In genomic region chr13:38290287-38290941, GRCm38 (mm10) we compare ENCODE assay signal across 8 mouse cellular contexts. TPM values are rescaled to one million over a fixed set of nuclear protein-coding genes. Genes with fewer than 3 reads are reported as not detected.
DNase-seq lines count a peak whose midpoint lies in the region; ATAC-seq and TF ChIP-seq lines count a peak whose summit lies in the region.

No protein-coding gene starts in this region.

- no peaks in the 10 kb centered on the region for H3K27me3 ChIP-seq in forebrain, embryonic 11.5 days (ENCODE audit: control insufficient read depth, insufficient read depth, low read length)
- H3K27me3 ChIP-seq in forebrain, postnatal 0 days (ENCODE audit: insufficient read depth, low read length), result no peaks in the 10 kb centered on the region
- H3K27me3 ChIP-seq in embryonic facial prominence, embryonic 11.5 days (ENCODE audit: control insufficient read depth, insufficient read depth, low read length), result no peaks in the 10 kb centered on the region
- H3K27me3 ChIP-seq in heart, embryonic 14.5 days (ENCODE audit: control insufficient read depth, insufficient read depth, low read length), result no peaks in the 10 kb centered on the region
- H3K27me3 ChIP-seq in limb, embryonic 10.5 days (ENCODE audit: low read depth, poor library complexity, severe bottlenecking), result 0 out of 2 replicates have a peak, but pooled peaks cover 5% of the 10 kb centered on the region
- H3K27me3 ChIP-seq in neural tube, embryonic 13.5 days, result no peaks in the 10 kb centered on the region

- ATAC-seq in forebrain, embryonic 11.5 days (replicated peaks; ENCODE audit: low FRiP score), result no peak; the same call in 1 of the 2 replicates
- no peak for ATAC-seq in forebrain, postnatal 0 days
- 0 out of 2 replicates have a peak, but pooled peaks have one; percentile 71 for ATAC-seq in embryonic facial prominence, embryonic 11.5 days (replicated peaks; ENCODE audit: insufficient number of reproducible peaks, low FRiP score, low TSS enrichment, low read depth)
- no peak for ATAC-seq in heart, embryonic 14.5 days (ENCODE audit: insufficient number of reproducible peaks, insufficient read depth, low FRiP score, low read depth)
- ATAC-seq in neural tube, embryonic 13.5 days (ENCODE audit: low read depth), result peak; percentile 36; the same call in 1 of the 2 replicates

- no peak overlapping the region for H3K27ac ChIP-seq in forebrain, embryonic 11.5 days (ENCODE audit: low read depth, low read length)
- H3K27ac ChIP-seq in forebrain, postnatal 0 days (ENCODE audit: low read depth, low read length), result no peak overlapping the region
- H3K27ac ChIP-seq in embryonic facial prominence, embryonic 11.5 days (replicated peaks; ENCODE audit: low read depth, low read length), result 0 out of 2 replicates have a peak overlapping the region, but pooled peaks have one; percentile 9
- no peak overlapping the region for H3K27ac ChIP-seq in heart, embryonic 14.5 days (replicated peaks in 1 of 2; ENCODE audit: control insufficient read depth in 1 of 2, insufficient read depth in 1 of 2, low read depth in 2 of 2, low read length in 2 of 2)
- peak overlapping the region; percentile 66 for H3K27ac ChIP-seq in limb, embryonic 10.5 days
- no peak overlapping the region for H3K27ac ChIP-seq in neural tube, embryonic 13.5 days (replicated peaks)

- TF ChIP-seq CTCF in forebrain, postnatal 0 days (IDR thresholded peaks at IDR 0.05; ENCODE audit: low read depth), result no peak

- peak overlapping the region; percentile 20; the same call in 1 of the 2 replicates for H3K9ac ChIP-seq in forebrain, embryonic 11.5 days (ENCODE audit: low read length)
- H3K9ac ChIP-seq in forebrain, postnatal 0 days, result no peak overlapping the region
- H3K9ac ChIP-seq in embryonic facial prominence, embryonic 11.5 days (replicated peaks; ENCODE audit: low read length), result 0 out of 2 replicates have a peak overlapping the region, but pooled peaks have one; percentile 5
- no peak overlapping the region for H3K9ac ChIP-seq in heart, embryonic 14.5 days (ENCODE audit: low read length)
- peak overlapping the region; percentile 49 for H3K9ac ChIP-seq in neural tube, embryonic 13.5 days

- WGBS in forebrain, embryonic 11.5 days, result 36% methylated on average over 14 of the region's 21 CpGs
- WGBS in forebrain, postnatal 0 days, result 37% methylated on average over 21 of the region's 21 CpGs
- 18% methylated on average over 20 of the region's 21 CpGs for WGBS in embryonic facial prominence, embryonic 11.5 days
- WGBS in heart, embryonic 14.5 days, result 39% methylated on average over 21 of the region's 21 CpGs
- WGBS in limb, embryonic 10.5 days, result 36% methylated on average over 18 of the region's 21 CpGs
- 19% methylated on average over 21 of the region's 21 CpGs for WGBS in neural tube, embryonic 13.5 days

- no peak overlapping the region for H3K4me3 ChIP-seq in forebrain, embryonic 11.5 days (ENCODE audit: low read depth, low read length)
- H3K4me3 ChIP-seq in forebrain, postnatal 0 days (ENCODE audit: low read depth, low read length), result no peak overlapping the region
- H3K4me3 ChIP-seq in embryonic facial prominence, embryonic 11.5 days (ENCODE audit: low read depth, low read length), result no peak overlapping the region
- no peak overlapping the region for H3K4me3 ChIP-seq in heart, embryonic 14.5 days (ENCODE audit: control insufficient read depth in 1 of 2, insufficient read depth in 1 of 2, low read depth in 1 of 2, low read length in 2 of 2)
- H3K4me3 ChIP-seq in limb, embryonic 10.5 days, result no peak overlapping the region
- peak overlapping the region; percentile 20; the same call in 1 of the 2 replicates for H3K4me3 ChIP-seq in neural tube, embryonic 13.5 days

- H3K4me1 ChIP-seq in forebrain, embryonic 11.5 days (replicated peaks; ENCODE audit: control insufficient read depth, insufficient read depth, low read length), result peaks cover 4% of the 10 kb centered on the region; the same call in 1 of the 2 replicates
- no peaks in the 10 kb centered on the region for H3K4me1 ChIP-seq in forebrain, postnatal 0 days (ENCODE audit: insufficient read depth)
- peaks cover 3% of the 10 kb centered on the region; the same call in 1 of the 2 replicates for H3K4me1 ChIP-seq in embryonic facial prominence, embryonic 11.5 days (ENCODE audit: control insufficient read depth, insufficient read depth, low read length)
- H3K4me1 ChIP-seq in heart, embryonic 14.5 days (ENCODE audit: control insufficient read depth in 2 of 2, insufficient read depth in 2 of 2, low read length in 2 of 2), result peaks cover 4 to 5% of the 10 kb centered on the region in 2 experiments; a peak in 1 of 4 replicates
- H3K4me1 ChIP-seq in limb, embryonic 10.5 days, result peaks cover 22% of the 10 kb centered on the region
- peaks cover 14% of the 10 kb centered on the region for H3K4me1 ChIP-seq in neural tube, embryonic 13.5 days (replicated peaks)

- no peaks in the 10 kb centered on the region for H3K9me3 ChIP-seq in forebrain, embryonic 11.5 days (ENCODE audit: control insufficient read depth, low read length)
- no peaks in the 10 kb centered on the region for H3K9me3 ChIP-seq in forebrain, postnatal 0 days (ENCODE audit: low read length)
- no peaks in the 10 kb centered on the region for H3K9me3 ChIP-seq in embryonic facial prominence, embryonic 11.5 days (replicated peaks; ENCODE audit: control insufficient read depth, low read length)
- H3K9me3 ChIP-seq in heart, embryonic 14.5 days (ENCODE audit: control insufficient read depth, low read length), result no peaks in the 10 kb centered on the region
- H3K9me3 ChIP-seq in limb, embryonic 10.5 days (replicated peaks), result no peaks in the 10 kb centered on the region
- no peaks in the 10 kb centered on the region for H3K9me3 ChIP-seq in neural tube, embryonic 13.5 days

- peak; percentile 56 for DNase-seq in forebrain, embryonic 11.5 days (ENCODE audit: low spot score)
- no peak for DNase-seq in forebrain, postnatal 0 days
- peak; percentile 49 for DNase-seq in embryonic facial prominence, embryonic 11.5 days (ENCODE audit: low spot score)
- peak; percentile 45 for DNase-seq in limb, embryonic 10.5 days (ENCODE audit: low spot score)
- no peak for DNase-seq in spleen, postnatal 4 days (ENCODE audit: low spot score in 2 of 2)
- no peak for DNase-seq in right cerebral cortex, postnatal 25 days

- H3K36me3 ChIP-seq in forebrain, embryonic 11.5 days (ENCODE audit: control insufficient read depth, insufficient read depth, low read length), result no peaks in the 10 kb centered on the region
- H3K36me3 ChIP-seq in forebrain, postnatal 0 days (ENCODE audit: insufficient read depth), result no peaks in the 10 kb centered on the region
- H3K36me3 ChIP-seq in embryonic facial prominence, embryonic 11.5 days (replicated peaks; ENCODE audit: control insufficient read depth, insufficient read depth, low read depth, low read length), result no peaks in the 10 kb centered on the region
- H3K36me3 ChIP-seq in heart, embryonic 14.5 days (ENCODE audit: control insufficient read depth, insufficient read depth, low read length), result no peaks in the 10 kb centered on the region
- H3K36me3 ChIP-seq in limb, embryonic 10.5 days, result no peaks in the 10 kb centered on the region
- no peaks in the 10 kb centered on the region for H3K36me3 ChIP-seq in neural tube, embryonic 13.5 days

- peak overlapping the region; percentile 24; the same call in 1 of the 2 replicates for H3K4me2 ChIP-seq in forebrain, embryonic 11.5 days (ENCODE audit: low read depth, low read length, severe bottlenecking)
- no peak overlapping the region for H3K4me2 ChIP-seq in forebrain, postnatal 0 days (ENCODE audit: low read depth)
- peak overlapping the region; percentile 26 for H3K4me2 ChIP-seq in embryonic facial prominence, embryonic 11.5 days (ENCODE audit: low read depth, low read length)
- H3K4me2 ChIP-seq in heart, embryonic 14.5 days (ENCODE audit: low read length), result peak overlapping the region; percentile 18; the same call in 1 of the 2 replicates
- peak overlapping the region; percentile 46 for H3K4me2 ChIP-seq in neural tube, embryonic 13.5 days

RNA-seq across cellular contexts. Expression of gene Bmp6, which starts 54.5 kb away (rescaled TPM):
- polyA plus RNA-seq in forebrain, embryonic 11.5 days (2014; fragmentation: Nextera tagmentation; extraction: Ambion mirVana), result 2.2 and 3.7 TPM in 2 replicates
- 8.5 and 16.3 TPM in 2 replicates for total RNA-seq in forebrain, postnatal 0 days (2014; rRNA removed)
- 3.8 TPM in 2 replicates for polyA plus RNA-seq in forebrain, postnatal 0 days (2015; fragmentation: Nextera tagmentation; extraction: Ambion mirVana)
- polyA plus RNA-seq in embryonic facial prominence, embryonic 11.5 days (2014; fragmentation: Nextera tagmentation; extraction: Ambion mirVana), result 0.63 and 0.89 TPM in 2 replicates
- polyA plus RNA-seq in heart, embryonic 14.5 days (2014; fragmentation: Nextera tagmentation; extraction: Ambion mirVana), result 4.4 and 5.8 TPM in 2 replicates
- 0.23 and 0.30 TPM in 2 replicates for polyA plus RNA-seq in limb, embryonic 10.5 days (2016; fragmentation: Nextera tagmentation; extraction: Ambion mirVana)
- polyA plus RNA-seq in neural tube, embryonic 13.5 days (2015; fragmentation: Nextera tagmentation; extraction: Ambion mirVana), result 2.4 and 2.7 TPM in 2 replicates

Comparison
In these comparisons a context has a peak if more than half of its experiments do, and no peak if none do; other contexts are left out.
1. DNase-seq: peak in forebrain, embryonic 11.5 days (single experiment), embryonic facial prominence, embryonic 11.5 days (single experiment) and limb, embryonic 10.5 days (single experiment); none in forebrain, postnatal 0 days (single experiment), spleen, postnatal 4 days (0 of 2) and right cerebral cortex, postnatal 25 days (single experiment).
2. H3K9ac ChIP-seq: peak in forebrain, embryonic 11.5 days (single experiment), embryonic facial prominence, embryonic 11.5 days (single experiment) and neural tube, embryonic 13.5 days (single experiment); none in forebrain, postnatal 0 days (single experiment) and heart, embryonic 14.5 days (single experiment).
3. ATAC-seq: peak in embryonic facial prominence, embryonic 11.5 days (single experiment) and neural tube, embryonic 13.5 days (single experiment); none in forebrain, embryonic 11.5 days (single experiment), forebrain, postnatal 0 days (single experiment) and heart, embryonic 14.5 days (single experiment).
4. H3K27ac ChIP-seq: peak in embryonic facial prominence, embryonic 11.5 days (single experiment) and limb, embryonic 10.5 days (single experiment); none in forebrain, embryonic 11.5 days (single experiment), forebrain, postnatal 0 days (single experiment), heart, embryonic 14.5 days (0 of 2) and neural tube, embryonic 13.5 days (single experiment).